Mouse (Mus musculus) midbrain, embryonic 10.5 days (tissue): ENCODE data around the gene Usp42. TPM values are rescaled to one million over a fixed set of nuclear protein-coding genes. Genes with fewer than 3 reads are reported as not detected.

ENCODE experiments used
- DNase-seq: peaks from one replicate; pipeline ENCODE4 v3.0.0-alpha.2; 2017; ENCODE audit warnings: low spot score
- H3K27ac ChIP-seq: fragments of 300-500 bp; sonication (generic); replicated peaks from 2 replicates; pipeline ENCODE4 v1.5.1; 2016; ENCODE audit warnings: mild to moderate bottlenecking
- H3K27me3 ChIP-seq: fragments of 300-500 bp; sonication (generic); 2 replicates; pipeline ENCODE4 v1.6.1; 2016; ENCODE audit warnings: low read depth, mild to moderate bottlenecking; ENCODE audit not compliant: poor library complexity, severe bottlenecking
- H3K36me3 ChIP-seq: fragments of 300-500 bp; sonication (generic); 2 replicates; pipeline ENCODE4 v1.6.1; 2016; ENCODE audit warnings: mild to moderate bottlenecking, moderate library complexity
- H3K4me1 ChIP-seq: fragments of 300-500 bp; sonication (generic); 2 replicates; pipeline ENCODE4 v1.6.1; 2016
- H3K4me3 ChIP-seq: fragments of 300-500 bp; sonication (generic); 2 replicates; pipeline ENCODE4 v1.5.1; 2016; ENCODE audit warnings: mild to moderate bottlenecking, moderate library complexity
- H3K9me3 ChIP-seq: fragments of 300-500 bp; sonication (generic); replicated peaks from 2 replicates; pipeline ENCODE4 v1.6.1; 2016; ENCODE audit warnings: mild to moderate bottlenecking
- WGBS: fragments of 180-500 bp; shearing (Covaris S2); methylation state at CpG from one replicate; pipeline ENCODE4 v1.1.7; 2016; 5-methylcytosine and 5-hydroxymethylcytosine counted together
- polyA plus RNA-seq: library from polyadenylated mRNA; unstranded; fragments of >200 nt; fragmentation: Nextera tagmentation; extraction: Ambion mirVana; gene quantifications from 2 replicates; pipeline ENCODE4 v1.2.1, GENCODE M21; 2016

The Usp42 gene
- polyA plus RNA-seq, 1 experiment from 2014 or later, result 26.9 TPM

DNA sequence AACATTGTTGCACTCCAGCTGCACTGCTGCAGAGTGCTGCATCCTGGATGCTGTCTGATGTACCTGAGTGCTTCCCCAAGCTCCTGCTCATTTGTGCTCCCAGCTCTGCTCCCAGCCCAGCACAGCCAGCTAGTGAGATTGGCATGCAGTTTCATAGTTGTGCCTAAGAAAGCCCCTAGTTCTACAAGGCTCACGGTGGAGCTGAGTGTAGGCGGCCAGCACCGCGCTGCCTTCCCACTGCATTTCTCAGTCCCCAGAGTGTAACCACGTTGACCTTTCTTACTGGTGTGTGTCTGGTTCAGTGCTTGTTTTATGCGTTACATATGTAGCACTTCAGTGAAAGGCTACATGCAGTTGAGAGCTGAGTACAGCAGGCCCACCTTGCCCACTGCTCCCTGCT lies 48.4 kb downstream of the Usp42 start:
- H3K4me3 ChIP-seq, result no peak overlapping the region
- WGBS, result 82% methylated on average over 6 of the region's 6 CpGs
- DNase-seq, result no peak

DNA sequence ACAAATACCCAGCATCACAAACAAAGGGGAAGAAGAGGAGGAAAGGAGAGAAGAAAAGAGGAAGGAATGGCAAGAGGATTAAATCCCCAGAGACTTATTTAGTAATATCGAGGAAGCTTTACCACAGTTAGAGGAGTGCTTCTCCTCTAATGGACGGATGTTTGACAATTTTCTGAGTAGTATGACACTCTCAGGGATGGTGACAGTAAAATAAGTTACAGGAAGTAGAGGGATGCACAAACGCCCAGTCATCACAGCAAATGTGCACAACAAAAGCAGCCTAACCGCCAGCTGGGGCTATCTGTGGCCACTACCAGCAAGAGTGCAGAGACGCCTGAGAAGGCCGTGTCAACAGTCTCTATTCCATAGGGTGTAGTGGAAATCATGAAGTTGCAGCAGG lies 52.4 kb downstream of the Usp42 start:
- Histone ChIP-seq H3K27ac (no peak overlapping the region), H3K36me3 (no peaks in the 10 kb centered on the region), H3K4me1 (peaks cover 12% of the 10 kb centered on the region), H3K4me3 (no peak overlapping the region), H3K27me3 (no peaks in the 10 kb centered on the region), H3K9me3 (no peaks in the 10 kb centered on the region)
- DNase-seq, result no peak
- WGBS, result 73% methylated on average over 6 of the region's 6 CpGs

More for the DNA sequence above, 48.4 kb downstream of the Usp42 start:
- H3K27ac ChIP-seq, result no peak overlapping the region
- H3K27me3 ChIP-seq, result no peaks in the 10 kb centered on the region
- peaks cover 9% of the 10 kb centered on the region for H3K4me1 ChIP-seq
- no peaks in the 10 kb centered on the region for H3K9me3 ChIP-seq
- peaks cover 24% of the 10 kb centered on the region for H3K36me3 ChIP-seq

DNA sequence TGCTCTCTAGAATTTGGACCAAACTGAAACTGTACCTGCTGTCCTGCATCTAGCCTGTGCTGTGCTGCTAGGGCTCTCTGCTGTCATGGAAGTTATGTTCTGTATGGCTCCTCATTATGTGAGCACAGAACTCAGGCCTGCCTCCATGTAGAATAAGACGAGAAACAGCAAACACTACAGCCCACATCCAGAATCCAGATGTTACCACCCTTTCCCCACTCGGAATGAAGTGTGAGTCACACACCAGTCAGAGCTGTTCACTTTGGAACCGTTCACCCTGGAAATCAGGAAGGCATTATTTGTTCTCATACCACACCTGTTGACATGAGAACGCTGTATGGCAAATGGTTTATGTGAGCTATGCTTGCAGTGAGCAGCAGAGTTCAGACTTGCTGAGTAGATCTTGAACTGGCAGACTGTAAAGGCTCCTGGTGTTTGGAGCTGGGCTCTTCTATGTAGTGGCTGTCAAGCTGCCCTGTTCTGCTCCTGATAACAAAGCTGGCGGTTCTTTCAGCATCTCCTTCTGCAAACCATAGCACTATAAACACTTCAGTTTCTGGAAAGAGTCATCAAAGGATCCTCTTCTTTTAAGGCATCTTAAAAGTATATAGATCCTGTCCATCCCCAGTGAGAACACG lies 53.3 kb downstream of the Usp42 start:
- DNase-seq, result no peak
- Histone ChIP-seq H3K27ac (no peak overlapping the region), H3K27me3 (no peaks in the 10 kb centered on the region), H3K4me1 (peaks cover 9% of the 10 kb centered on the region), H3K36me3 (no peaks in the 10 kb centered on the region), H3K9me3 (no peaks in the 10 kb centered on the region), H3K4me3 (no peak overlapping the region)
- WGBS, result 83% methylated on average over 6 of the region's 6 CpGs

DNA sequence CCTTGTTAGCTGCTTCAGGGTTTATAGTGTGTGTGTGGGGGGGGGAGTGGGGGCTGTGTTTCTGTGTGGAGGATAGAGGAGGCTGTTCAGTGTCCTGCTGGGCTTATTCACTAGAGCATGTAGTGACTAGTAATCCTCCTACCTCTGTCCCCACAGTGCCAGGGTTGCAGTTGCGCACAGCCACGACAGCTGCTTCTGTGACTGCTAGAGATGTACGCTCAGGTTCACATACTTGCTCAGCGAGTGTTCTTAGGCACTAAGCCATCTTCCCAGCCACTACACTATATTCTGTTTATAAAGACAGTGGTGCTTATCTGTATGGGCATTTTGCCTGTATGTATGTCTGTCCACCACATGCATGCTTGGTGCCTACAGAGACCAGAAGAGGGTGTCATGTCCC lies 54.7 kb downstream of the Usp42 start:
- Histone ChIP-seq H3K27me3 (no peaks in the 10 kb centered on the region), H3K4me3 (no peak overlapping the region), H3K9me3 (no peaks in the 10 kb centered on the region), H3K27ac (no peak overlapping the region), H3K36me3 (no peaks in the 10 kb centered on the region), H3K4me1 (peaks cover 8% of the 10 kb centered on the region; the same call in 1 of the 2 replicates)
- no peak for DNase-seq
- WGBS, result 81% methylated on average over 4 of the region's 4 CpGs

DNA sequence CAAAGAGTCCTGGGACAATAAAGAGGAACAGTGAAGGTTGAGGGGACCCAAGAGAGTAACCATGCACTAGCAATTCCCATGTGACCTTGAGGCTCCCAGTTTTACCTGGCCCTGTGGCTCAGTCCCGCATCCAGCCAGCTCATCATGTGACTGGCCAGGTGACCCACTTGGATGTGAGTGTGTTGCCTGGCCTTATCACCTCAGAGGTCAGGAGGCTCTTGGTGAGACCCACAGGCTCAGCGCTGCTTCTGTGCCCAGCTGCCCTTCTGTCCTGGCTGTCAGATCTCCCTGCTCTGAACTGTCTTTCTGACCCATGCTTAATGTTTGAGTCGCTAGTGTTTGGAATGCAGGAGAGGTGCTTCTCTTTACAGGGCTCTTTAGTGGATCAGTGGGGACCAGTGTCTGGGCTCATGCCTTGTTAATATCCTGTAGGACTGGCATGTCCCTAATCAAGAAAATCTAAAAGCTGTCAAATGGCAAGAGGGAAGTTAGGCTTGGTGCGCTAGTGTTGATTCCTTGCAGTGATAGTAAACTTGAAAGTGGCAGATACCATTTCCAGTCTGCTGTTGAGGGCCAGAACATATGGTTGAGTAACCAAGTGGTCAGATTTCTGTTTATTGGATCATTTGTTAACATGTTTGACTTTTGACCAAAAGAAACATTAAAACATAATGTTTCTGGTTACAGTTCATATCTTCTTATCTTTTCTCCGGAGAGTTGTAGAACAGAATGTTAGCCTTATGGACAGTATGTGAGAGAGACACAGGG lies 55.7 kb downstream of the Usp42 start:
- Histone ChIP-seq H3K27me3 (no peaks in the 10 kb centered on the region), H3K4me1 (peaks cover 8% of the 10 kb centered on the region; the same call in 1 of the 2 replicates), H3K4me3 (no peak overlapping the region), H3K27ac (no peak overlapping the region), H3K9me3 (no peaks in the 10 kb centered on the region), H3K36me3 (no peaks in the 10 kb centered on the region)
- WGBS, result 84% methylated on average over 5 of the region's 5 CpGs
- no peak for DNase-seq

DNA sequence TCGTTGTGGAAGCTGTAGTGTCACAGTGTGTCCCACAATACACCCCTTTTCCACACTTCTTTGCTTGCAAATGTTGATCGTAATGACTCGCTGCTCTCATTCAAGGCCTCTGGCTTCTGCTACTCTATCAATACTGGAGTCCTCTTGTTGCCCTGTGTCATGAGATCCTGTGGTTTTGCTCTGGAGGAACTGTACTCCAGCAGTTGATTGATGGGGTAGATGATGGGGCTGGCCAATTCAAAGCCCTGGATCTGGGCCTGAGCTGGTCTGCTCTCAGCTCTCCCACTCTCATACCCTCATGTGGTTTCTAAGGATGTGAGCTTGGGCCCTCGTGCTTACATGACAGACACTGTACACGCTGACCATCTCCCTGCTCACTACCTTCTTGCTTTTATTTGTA lies 57.5 kb downstream of the Usp42 start:
- Histone ChIP-seq H3K9me3 (no peaks in the 10 kb centered on the region), H3K4me1 (peaks cover 6% of the 10 kb centered on the region), H3K36me3 (no peaks in the 10 kb centered on the region), H3K27me3 (no peaks in the 10 kb centered on the region), H3K4me3 (no peak overlapping the region), H3K27ac (no peak overlapping the region)
- 84% methylated on average over 5 of the region's 5 CpGs for WGBS
- DNase-seq, result no peak

DNA sequence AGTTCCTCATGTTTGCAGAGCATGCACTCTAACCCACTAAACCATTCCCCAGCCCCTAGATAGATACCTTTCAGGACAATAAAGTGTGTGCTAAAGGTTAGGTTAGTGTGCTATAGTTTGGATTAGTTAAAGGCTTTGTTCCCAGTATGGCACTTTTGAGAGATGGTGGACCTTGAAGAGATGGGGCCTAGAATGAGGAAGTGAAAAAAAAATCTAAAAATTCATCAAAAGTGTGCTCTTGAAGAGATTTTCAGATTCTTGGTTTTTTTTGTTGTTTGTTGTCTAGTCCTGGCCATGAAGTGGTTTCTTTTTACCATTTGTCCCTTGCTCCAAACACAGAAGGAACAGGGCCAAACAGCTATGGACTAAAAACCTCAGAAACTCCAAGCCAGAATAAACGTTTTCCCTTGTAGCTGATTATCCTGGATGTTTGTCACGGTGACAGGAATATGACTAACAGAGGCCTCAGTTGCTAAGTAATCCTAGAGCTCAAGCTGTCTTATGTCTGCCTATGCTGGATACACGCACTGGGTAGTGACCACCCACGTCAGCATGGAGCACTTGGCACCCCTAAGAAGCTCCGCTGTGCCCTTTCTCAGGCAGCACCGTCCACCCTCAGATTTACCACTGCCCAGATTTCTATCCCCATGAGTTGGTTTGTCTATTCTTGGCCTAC lies 61.2 kb downstream of the Usp42 start:
- Histone ChIP-seq H3K27ac (no peak overlapping the region), H3K9me3 (no peaks in the 10 kb centered on the region), H3K27me3 (no peaks in the 10 kb centered on the region), H3K36me3 (no peaks in the 10 kb centered on the region), H3K4me3 (no peak overlapping the region), H3K4me1 (peaks cover 10% of the 10 kb centered on the region)
- WGBS, result 87% methylated on average over 6 of the region's 6 CpGs
- no peak for DNase-seq

DNA sequence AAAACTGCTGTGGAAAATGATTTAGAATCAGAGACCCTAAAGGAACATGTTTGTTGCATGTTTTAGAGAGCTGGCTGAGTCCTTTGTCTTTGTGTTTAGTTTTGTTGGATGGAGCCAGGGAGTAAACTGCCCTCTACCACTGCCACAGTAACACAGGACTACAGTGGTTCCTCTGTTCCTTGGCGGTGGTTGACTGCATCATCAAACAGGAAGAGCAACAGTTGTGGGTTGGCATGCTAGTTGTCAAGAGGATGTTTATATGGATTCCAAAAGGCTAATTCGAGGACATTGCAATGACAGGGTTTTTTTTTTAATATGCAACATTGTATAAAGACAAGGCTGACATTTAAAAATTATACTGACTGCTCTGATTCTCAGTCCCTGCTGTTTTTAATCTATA lies 62.2 kb downstream of the Usp42 start:
- Histone ChIP-seq H3K27me3 (no peaks in the 10 kb centered on the region), H3K27ac (no peak overlapping the region), H3K36me3 (no peaks in the 10 kb centered on the region)

DNA sequence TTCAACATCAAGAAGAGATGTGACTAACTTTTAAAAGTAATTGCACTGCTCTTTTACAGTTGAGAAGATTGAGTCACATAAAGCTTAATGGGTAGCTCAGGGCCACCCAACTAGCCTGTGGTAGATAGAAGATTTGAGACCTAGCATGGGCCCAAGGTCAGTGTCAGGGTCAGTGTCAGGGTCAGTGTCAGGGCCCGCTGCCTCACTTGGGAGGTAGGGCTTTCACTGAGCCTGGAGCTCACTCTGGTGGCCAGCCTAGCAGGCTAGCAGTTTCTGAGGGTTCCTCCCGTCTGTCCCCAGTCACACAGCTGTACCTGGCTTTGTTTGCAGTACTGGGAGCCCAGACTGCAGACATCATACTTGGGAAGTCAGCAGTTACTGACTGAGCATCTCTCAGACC lies 62.7 kb downstream of the Usp42 start:
- 54% methylated on average over 2 of the region's 2 CpGs for WGBS
- Histone ChIP-seq H3K27ac (no peak overlapping the region), H3K9me3 (no peaks in the 10 kb centered on the region), H3K4me1 (peaks cover 10% of the 10 kb centered on the region), H3K27me3 (no peaks in the 10 kb centered on the region), H3K4me3 (no peak overlapping the region), H3K36me3 (no peaks in the 10 kb centered on the region)
- DNase-seq, result no peak

More for the DNA sequence above, 62.2 kb downstream of the Usp42 start:
- no peak overlapping the region for H3K4me3 ChIP-seq
- H3K9me3 ChIP-seq, result no peaks in the 10 kb centered on the region
- H3K4me1 ChIP-seq, result peaks cover 10% of the 10 kb centered on the region
- WGBS, result 82% methylated on average over 2 of the region's 2 CpGs
- no peak for DNase-seq

DNA sequence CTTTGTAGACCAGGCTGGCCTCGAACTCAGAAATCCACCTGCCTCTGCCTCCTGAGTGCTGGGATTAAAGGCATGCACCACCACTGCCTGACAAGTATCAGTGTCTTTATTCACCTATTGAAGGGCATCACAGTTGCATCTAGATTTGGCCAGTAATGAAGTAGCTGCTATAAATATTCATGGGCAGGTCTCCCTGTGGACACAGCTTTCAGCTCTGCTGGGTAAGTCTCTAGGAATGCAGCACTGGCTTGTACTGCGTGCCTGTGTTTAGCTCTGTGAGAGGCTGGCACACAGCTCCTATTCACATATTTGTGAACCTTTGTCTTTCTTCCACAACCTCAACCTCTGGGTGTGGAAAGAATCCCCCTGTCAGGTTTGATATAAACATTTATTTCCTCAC lies 63.2 kb downstream of the Usp42 start:
- H3K27ac ChIP-seq, result no peak overlapping the region
- no peaks in the 10 kb centered on the region for H3K27me3 ChIP-seq
- no peaks in the 10 kb centered on the region for H3K36me3 ChIP-seq
- WGBS, result 81% methylated on average over 2 of the region's 2 CpGs
- H3K4me3 ChIP-seq, result no peak overlapping the region
- DNase-seq, result no peak
- peaks cover 10% of the 10 kb centered on the region for H3K4me1 ChIP-seq
- no peaks in the 10 kb centered on the region for H3K9me3 ChIP-seq

DNA sequence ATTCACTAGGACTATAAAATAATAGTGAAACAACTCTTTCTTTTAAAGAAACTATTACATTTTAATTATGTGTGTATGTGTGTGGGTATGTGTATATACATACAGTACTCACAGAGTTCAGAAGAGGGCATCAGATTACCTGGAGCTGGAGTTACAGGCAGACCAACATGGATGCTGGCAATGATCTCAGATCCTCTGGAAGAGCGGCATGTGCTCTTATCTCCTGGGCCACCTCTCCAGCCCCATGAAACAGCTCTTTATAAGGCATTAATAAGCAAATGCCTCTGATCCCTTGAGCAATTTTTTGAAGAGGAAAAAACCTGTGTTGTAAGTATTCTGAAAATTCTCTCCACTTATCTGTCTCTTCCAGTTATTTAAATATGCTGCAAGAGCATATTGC lies 66.1 kb downstream of the Usp42 start:
- Histone ChIP-seq H3K36me3 (no peaks in the 10 kb centered on the region), H3K9me3 (no peaks in the 10 kb centered on the region), H3K4me3 (no peak overlapping the region), H3K27ac (no peak overlapping the region), H3K27me3 (no peaks in the 10 kb centered on the region), H3K4me1 (peaks cover 10% of the 10 kb centered on the region)
- WGBS, result 97% methylated on average over 1 of the region's 1 CpGs
- DNase-seq, result no peak

DNA sequence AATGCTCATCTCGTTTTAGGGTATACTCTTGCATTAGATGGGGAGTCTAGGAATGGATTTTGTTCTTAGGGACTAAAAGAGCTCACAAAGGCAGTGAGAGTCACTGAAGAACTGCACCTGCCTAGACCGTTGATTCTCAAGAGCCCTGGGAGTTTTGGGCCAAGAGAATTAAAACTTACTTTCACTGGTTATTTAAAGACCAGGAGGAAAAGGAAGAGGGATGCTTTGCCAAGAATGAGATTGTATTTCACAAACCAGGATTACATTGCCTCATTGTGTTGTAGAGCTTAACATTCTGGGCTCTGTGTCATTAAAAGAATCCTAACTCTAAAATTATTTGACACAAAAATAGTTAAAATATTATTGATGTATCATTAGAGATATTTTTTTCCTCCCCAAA lies 66.5 kb downstream of the Usp42 start:
- no peak overlapping the region for H3K27ac ChIP-seq
- H3K4me1 ChIP-seq, result peaks cover 10% of the 10 kb centered on the region
- no peak overlapping the region for H3K4me3 ChIP-seq
- no peak for DNase-seq
- no peaks in the 10 kb centered on the region for H3K9me3 ChIP-seq
- no peaks in the 10 kb centered on the region for H3K27me3 ChIP-seq
- H3K36me3 ChIP-seq, result no peaks in the 10 kb centered on the region
- 82% methylated on average over 2 of the region's 2 CpGs for WGBS

DNA sequence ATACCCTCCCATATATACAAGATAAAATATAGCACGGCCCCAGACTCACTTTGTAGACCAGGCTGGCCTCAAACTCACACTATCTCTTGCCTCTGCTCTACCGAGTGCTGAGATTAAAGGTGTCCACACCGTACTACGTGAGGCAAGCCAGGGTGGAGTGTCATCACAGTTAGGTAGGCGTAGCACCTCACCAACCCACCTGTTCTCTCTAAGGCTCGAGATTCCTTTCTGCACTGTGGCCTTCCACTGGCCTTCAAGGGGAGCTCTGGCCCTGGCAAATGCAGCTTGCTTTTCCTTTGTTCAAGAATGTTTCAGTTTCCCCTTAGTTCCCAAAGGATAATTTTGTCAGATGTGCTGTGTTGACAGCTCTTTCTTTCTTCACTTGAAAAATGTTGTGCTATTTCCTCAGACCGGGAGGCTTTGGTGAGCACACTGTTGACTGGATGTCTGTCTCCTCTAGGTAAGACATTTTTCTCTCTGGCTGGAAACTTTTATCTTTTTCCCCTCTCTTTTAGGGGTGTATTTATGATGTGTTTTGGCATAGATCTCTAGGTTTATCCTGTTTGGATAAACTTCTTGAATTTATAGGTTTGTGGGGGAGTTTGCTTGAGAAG lies 68.9 kb downstream of the Usp42 start:
- 86% methylated on average over 7 of the region's 7 CpGs for WGBS

More for the DNA sequence above, 68.9 kb downstream of the Usp42 start:
- Histone ChIP-seq H3K9me3 (no peaks in the 10 kb centered on the region), H3K36me3 (no peaks in the 10 kb centered on the region), H3K4me3 (no peak overlapping the region), H3K4me1 (no peaks in the 10 kb centered on the region), H3K27ac (no peak overlapping the region), H3K27me3 (no peaks in the 10 kb centered on the region)
- no peak for DNase-seq
